Mouse (Mus musculus): ENCODE results near the gene Lins1.

- TF ChIP-seq POLR2A (IDR thresholded peaks at IDR 0.05; ENCODE audit: borderline replicate concordance, low read depth, low read length): no peak
- TF ChIP-seq CTCF (IDR thresholded peaks at IDR 0.05; ENCODE audit: low read depth, low read length): no peak
Measured at GRCm38 (mm10) chr7:66704631-66705030, 14.9 kb downstream of the Lins1 start.
